Mouse (Mus musculus) ovary, postnatal 10 days (tissue): ENCODE results near the gene Ercc1.

Source experiments
- DNase-seq: peaks from one replicate; pipeline ENCODE4 v3.0.0; 2022; ENCODE audit warnings: low spot score

The Ercc1 gene

DNA sequence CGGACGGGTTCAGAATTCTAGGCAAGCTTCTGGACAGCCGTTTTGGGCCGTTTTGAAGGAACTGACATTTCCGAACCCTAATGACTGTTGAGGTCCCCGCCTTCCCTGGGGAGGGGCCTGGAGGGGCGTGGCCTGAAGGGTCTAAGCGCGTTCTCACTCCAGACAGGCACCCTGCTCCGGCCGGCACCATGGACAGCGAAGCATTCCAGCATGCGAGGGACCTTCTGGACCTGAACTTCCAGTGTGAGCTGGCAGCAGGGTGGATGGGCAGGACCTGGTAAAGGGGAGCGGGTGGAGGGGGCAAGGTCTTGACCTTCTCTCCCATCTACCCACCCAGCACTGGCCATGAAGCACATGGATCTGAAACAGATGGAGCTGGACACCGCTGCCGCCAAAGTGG is 23.8 kb downstream of the Ercc1 start:
- no peak for DNase-seq

DNA sequence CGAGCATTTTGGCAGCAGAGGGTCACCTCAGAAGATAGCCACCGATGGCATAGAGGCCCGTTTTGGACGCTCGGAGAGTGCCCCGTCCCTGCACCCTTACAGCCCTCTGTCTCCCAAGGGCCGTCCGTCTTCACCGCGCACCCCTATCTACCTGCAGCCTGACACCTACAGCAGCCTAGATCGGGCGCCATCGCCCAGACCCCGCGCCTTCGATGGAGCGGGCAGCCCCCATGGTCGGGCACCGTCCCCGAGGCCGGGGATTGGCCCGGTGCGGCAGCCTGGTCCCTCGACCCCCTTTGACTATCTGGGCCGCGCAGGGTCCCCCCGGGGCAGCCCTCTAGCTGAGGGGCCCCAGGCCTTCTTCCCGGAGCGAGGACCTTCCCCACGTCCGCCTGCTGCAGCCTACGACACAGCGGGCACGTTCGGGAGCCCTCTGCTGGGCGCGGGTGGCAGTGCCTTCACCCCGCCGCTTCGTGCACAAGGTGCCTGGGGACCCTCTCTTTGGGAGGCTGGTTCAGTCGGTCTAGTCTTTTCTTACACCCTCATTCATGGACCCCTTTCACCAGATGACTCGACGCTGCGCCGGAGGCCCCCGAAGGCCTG is 25.3 kb downstream of the Ercc1 start:
- DNase-seq = no peak

DNA sequence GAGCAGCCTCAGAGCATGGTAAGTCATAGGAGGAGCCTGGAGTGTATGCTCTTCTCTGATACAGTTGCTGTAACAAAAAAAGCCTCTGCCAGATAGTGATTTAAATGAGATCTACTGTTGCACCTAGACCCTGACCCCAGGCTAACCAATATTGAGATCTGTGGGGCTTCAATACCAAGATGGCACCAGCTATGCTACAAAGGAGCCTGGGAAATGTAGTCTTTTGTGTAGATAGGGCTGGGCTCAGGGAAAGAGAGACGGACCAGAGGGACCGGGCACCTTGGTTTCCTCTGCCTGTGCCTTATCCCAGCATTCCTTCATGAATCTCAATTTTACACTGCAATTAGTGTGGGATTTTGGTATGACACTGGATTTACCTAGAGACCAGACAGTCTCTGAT is 28.8 kb downstream of the Ercc1 start:
- no peak for DNase-seq

DNA sequence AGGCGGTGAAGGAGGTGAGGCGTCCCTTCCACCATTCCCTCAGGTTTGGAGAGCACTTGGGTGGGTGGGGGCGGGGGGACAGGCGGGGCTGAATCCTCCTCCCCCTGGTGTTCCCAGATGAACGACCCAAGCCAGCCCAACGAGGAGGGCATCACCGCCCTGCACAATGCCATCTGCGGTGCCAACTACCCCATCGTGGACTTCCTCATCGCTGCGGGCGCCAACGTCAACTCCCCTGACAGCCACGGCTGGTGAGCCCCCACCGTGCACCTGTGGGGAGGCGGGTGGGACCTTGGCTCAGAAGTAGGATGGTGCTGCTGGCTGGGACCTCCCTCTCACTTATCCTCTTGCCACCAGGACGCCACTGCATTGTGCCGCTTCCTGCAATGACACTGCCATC is 30.8 kb downstream of the Ercc1 start:
- DNase-seq = no peak

DNA sequence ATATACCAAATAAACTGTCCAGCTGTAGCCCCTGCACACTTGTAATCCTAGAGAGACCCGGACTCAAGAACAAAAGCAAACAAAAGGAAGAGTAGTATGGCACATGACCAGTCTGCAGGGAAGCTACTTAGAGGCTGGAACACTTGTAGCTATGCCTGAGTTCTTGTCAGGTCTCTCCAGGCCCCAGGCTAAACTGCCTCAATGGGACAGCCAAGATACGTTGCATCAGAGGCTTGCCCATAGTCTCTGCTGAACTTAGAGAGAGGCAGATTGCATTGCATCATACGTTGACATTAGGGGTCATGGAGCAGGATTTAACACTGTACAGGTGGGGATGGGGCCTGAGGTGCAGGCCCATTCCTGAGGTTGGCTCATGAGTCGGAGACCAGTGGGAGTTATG is 31.4 kb downstream of the Ercc1 start:
- no peak for DNase-seq

DNA sequence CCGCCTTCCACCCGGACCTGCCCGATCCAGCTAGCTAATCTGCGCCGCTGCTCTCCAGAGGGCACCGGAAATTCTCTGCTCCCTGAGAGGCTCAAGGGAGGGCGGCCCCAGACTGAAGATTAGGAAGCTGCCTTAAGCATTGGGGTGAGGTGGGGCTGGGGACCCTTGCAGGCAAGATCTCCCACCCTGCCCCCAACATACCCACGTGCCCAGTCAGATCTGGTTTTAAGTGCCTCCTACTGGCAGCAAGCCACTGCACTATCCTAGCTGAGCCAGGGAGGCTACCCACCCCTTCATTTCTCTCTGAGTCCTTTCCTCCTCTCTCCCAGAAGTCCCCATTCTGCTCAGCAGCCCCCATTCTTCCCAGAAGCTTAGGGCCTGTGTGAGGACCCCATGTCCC is 33.5 kb downstream of the Ercc1 start:
- no peak for DNase-seq

DNA sequence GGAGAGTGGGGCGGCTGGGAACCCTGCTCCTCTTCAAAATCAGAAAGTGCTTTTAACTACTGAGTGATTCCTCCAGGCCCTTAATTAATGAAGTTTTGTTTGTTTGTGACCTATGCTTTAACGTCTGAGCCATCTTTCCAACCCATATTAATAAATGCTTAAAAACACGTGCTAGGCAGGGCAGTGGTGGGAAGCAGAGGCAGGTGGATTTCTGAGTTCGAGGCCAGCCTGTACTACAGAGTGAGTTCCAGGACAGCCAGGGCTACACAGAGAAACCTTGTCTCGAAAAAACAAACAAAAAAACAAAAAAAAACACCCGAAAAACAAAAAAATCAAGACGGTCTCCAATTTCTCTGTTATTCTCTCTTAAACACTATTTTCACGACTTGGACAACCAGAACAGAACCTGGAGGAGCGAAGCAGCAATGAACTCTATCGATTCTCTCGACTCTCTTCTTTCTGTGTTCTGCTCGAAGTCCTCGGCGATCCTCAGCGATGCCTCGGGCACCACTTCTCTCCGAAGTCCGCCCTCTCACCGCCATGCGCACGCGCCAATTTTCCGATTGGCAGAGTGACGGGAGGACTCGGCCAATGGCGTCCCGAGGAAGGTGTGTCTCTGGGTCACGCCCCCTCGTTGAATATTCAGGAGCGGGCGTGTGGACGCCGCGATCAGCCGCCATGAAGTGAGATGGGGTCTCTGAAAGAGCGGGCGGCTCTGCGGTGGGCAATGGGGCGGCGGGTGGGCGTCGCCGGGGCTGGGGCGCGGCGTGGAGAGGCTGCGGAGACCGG is 37.0 kb downstream of the Ercc1 start, which contains the start of gene Ercc2:
Gene Ercc2, plus strand, starts transcription at position 634 of the 789 bp plus-strand sequence.
- peak; percentile 97 for DNase-seq

DNA sequence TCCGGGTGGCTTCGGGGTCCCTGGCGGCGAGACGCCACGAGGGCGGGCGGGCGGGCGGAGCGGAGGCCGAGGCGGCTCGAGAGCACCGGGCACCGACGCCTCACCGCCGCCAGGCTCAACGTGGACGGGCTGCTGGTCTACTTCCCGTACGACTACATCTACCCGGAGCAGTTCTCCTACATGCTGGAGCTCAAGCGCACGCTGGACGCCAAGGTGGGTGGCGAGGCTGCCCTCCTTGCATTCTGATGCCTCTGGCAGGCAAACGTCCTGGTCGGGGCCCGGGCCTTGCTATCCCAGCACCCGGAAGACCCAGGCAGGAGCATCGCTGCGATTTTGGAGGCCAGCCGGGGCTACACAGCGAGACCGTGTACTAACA is 37.6 kb downstream of the Ercc1 start:
- DNase-seq = no peak

DNA sequence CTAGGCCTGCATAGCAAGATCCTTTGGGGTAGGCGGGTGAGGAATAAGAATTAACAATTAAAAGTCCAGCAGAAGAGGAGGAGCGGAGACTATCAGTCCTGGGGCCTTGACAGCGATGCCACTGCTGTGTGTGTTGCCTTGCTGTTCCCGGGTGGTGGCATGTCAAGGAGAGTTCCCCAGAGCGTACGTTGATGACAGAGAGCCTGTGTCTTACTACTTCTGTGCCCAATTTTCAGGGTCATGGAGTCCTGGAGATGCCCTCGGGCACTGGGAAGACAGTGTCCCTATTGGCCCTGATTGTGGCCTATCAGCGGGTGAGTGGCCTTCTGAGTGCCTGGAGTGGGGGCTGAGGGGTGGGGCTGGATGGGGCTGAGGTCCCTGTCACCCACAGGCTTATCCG is 39.1 kb downstream of the Ercc1 start:
- no peak for DNase-seq

DNA sequence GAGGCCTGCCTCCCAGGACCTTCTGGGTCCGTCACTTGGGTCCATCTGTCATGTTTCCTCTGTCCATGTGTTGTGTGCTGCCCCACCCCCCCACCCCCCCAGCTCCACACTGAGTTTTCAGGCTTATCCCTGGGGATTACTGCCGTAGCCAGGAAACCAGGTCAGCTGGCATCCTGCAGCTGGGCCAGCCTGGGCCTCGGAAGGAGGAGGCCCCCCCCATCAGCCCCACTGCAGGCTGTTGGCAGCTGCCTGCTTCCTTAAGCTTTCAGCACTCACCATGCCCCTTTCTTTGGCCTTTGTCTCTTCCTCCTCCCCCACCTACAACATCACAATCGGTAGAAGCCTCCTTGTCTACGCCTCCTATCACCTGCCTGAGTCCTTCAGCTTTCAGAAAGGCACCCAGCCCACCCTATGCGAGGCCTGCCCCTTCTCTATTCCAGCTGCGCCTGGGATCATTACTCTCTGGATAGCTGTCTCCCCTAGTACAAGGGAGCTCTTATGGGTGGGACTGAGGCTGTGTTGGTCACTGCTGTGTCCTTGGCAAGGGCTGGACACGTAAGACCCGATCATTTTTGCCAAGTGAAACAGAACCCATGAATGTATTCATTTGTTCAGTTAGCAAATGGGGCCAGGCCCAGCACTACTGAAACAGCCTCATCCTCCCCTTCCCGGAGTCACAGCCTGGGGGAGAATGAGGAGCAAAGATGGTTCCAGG is 44.3 kb downstream of the Ercc1 start:
- no peak for DNase-seq

DNA sequence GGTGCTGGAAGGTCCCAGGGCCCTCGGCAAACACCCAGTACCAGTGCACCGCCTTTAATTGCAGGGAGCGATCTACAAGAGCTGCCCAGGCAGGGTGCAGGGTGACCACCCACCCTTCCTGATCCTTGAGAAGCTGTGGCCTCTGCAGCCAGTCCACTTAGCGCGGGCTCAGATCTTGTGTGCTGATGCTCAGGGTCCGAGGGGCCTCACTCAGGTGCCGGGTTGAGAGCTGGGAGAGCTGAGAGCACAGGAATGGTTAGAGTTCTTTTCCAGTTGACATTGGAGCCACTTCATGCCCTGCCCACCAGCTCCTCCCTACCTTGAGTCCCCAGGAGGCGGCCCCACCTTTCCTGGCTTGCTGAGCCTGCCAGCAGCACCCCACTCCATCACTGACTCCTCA is 49.9 kb downstream of the Ercc1 start:
- no peak for DNase-seq

DNA sequence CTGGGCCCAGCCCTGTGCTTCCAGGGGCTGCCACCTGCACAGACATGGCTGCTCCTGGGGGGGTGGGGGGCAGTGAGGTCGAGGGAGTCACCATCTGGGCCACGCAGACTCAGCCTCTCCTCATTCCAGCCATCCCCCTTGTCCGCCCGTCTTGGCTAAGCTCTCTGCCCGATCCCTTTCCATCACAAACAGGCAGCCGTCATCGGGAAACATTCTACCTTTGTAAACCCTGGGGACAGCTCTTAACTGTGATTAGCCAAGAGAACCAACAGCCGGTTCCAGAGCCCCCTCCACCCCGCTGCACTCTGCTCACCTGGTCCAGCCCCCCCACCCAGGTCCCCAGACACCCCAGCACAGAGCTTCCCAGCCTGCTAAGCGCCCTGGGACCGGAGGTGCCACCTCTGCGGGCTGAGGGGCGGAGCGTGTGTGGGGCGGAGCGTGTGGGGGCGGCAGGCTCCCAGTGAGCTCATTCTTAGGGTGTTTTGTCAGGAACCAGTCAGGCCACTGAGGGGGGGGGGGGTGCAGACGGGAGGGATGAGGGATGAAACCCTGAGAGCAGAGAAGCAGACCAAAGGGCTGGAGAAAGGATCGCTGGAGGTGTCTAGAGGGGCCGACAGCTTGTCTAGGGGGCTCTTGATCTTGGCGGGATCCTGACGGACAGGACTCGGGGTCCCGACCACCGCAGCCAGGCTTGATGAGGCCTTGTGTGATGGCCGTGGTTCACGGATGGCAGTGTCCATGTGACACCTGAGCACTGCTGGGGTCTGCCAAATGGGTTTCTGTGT is 55.1 kb downstream of the Ercc1 start:
- no peak for DNase-seq

DNA sequence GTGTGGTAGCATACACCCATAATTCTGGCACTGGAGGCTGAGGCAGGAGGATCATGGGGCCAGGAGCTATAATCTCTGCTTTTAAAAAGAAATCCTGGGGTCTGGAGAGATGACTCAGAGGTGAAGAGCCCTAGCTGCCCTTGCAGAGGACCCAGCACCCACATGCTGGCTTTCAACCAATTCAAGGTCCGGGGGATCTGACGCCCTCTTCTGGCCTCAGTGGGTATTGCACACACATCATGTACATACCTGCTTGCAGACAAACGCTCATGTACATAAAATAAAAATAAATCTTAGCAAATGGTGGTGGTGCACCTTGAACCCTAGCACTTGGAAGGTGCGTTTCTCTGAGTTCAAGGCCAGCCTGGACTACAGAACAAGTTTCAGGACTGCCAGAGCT is 56.4 kb downstream of the Ercc1 start:
- no peak for DNase-seq

DNA sequence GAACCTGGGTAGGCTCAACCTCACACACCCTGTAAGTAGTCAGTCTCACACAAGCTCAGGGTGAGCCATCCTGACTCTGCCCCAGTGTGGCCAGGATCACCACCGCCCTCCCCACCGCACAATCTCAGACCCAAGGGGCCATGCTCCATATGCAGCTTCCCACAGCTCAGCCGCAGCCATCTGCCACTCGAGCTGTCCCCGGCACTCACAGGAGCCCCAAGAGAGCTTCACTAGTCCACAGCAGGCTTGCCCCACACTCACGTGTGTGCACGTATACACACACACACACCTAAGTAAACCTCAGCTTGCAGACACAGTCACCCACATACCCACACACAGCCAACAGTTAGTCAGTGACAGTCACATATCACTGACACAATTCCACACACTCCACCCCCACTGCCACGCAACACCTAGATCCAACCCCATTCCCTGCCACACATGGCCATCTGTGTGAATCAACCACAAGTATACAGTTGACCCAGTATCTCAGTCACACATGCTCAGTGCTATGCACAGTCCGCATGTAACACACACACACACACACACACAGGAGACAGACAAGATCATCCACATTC is 58.0 kb downstream of the Ercc1 start:
- DNase-seq = no peak

DNA sequence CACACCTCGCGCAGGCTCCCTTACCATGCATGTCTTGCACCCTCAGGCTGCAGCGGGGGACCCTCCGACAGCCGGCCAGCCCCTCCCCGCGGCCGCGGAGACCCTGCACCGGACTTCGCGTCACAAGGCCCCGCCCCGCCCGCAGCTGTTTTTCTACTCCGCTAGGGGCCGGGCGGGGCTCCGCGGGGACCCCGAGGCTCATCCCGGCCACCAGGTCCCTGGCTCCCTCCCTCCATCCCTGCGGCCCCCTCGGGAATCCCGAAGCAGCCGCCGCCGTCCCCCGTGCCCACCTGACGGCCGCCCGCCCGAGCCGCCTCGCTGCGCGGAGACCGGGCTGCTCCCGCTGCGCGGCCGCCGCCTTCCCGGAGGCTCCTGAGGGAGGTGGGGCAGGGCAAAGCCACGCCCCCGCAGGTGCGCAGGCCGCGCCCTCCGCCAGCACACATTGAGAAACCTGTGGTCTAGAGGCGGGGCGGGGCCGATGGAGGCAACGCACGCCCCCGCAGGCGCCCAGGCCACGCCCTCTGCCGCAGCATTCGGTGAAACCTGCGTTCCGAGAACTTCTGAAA is 59.2 kb downstream of the Ercc1 start, which contains the start of gene Klc3:
Gene Klc3, minus strand, starts transcription at position 374 of the 566 bp plus-strand sequence.
- peak; percentile 14 for DNase-seq

DNA sequence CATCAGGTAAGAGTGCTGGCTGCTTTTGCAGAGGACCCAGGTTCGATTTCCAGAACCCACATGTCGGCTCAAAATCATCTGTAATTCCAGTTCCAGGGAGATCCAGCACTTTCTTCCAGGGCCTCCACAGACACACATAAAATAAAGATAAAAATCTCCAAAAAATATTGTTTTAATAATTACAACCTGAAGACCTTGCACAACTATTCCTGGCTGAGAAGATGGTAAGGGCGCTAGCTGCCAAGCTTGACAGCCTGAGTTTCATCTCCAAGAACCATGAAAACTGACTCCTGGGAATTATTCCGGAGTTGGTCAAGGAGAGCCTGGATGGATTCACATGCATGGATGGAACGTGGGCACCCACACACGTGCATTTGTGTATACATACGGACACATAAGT is 59.9 kb downstream of the Ercc1 start, which contains the start of gene Ckm:
Gene Ckm, plus strand, starts transcription at position 301 of the 400 bp plus-strand sequence.
- DNase-seq = no peak

DNA sequence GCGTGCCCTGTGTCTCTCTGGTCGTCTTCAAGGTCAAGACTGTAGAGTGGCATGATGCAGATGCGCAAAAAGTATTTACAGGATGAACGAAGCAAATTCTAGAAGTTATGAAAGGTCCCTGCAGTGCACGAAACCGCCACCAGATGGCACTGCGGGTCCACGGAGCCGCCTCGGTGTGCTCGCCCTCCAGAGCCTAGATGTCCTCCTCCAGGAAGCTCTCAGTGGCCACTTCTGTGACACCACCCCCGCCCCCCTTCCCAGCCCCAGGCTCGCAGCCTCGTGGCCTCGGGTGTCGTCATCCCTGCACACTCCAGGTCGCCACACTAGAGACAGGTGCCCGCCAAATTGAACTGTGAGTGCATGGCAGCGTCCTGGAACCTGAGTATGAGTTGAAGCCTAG is 60.8 kb downstream of the Ercc1 start:
- DNase-seq = peak; percentile 70
